In genomic region chr5:34417251-34418008, GRCm38 (mm10) we compare ENCODE assay signal across 25 mouse cellular contexts. TPM values are rescaled to one million over a fixed set of nuclear protein-coding genes. Genes with fewer than 3 reads are reported as not detected.
A peak's percentile ranks its signal among the peaks of the same experiment; 100 is the strongest.
DNase-seq lines count a peak whose midpoint lies in the region; ATAC-seq lines count a peak whose summit lies in the region.
"Had no signal": no experiment of that assay in that cellular context is flagged by ENCODE, and none has a peak within 500 bp of the region (broad histone marks: within the 10 kb centered on the region; RNA-seq: fewer than 3 reads in every experiment).

No protein-coding gene starts in this region.

- no peak for ATAC-seq in midbrain, embryonic 11.5 days (ENCODE audit: low FRiP score)
- no peak for ATAC-seq in midbrain, embryonic 16.5 days
- ATAC-seq: forebrain, embryonic 14.5 days; forebrain, postnatal 0 days had no signal

- no peaks in the 10 kb centered on the region for H3K27me3 ChIP-seq in heart, embryonic 10.5 days (ENCODE audit: insufficient read depth, poor library complexity, severe bottlenecking)
- H3K27me3 ChIP-seq in midbrain, embryonic 11.5 days (ENCODE audit: control insufficient read depth, insufficient read depth, low read length) = no peaks in the 10 kb centered on the region
- H3K27me3 ChIP-seq in midbrain, embryonic 16.5 days (ENCODE audit: control insufficient read depth, insufficient read depth, low read depth, low read length) = no peaks in the 10 kb centered on the region
- H3K27me3 ChIP-seq: CH12.LX; embryonic facial prominence, embryonic 12.5 days; embryonic facial prominence, embryonic 15.5 days; hindbrain, embryonic 12.5 days; hindbrain, embryonic 15.5 days had no signal

- H3K4me2 ChIP-seq in midbrain, embryonic 11.5 days = no peak overlapping the region
- no peak overlapping the region for H3K4me2 ChIP-seq in midbrain, embryonic 16.5 days (ENCODE audit: low read length)
- H3K4me2 ChIP-seq: embryonic facial prominence, embryonic 12.5 days; embryonic facial prominence, embryonic 15.5 days; heart, embryonic 11.5 days; hindbrain, embryonic 12.5 days; hindbrain, embryonic 15.5 days had no signal

- peaks cover 9% of the 10 kb centered on the region; the same call in 1 of the 2 replicates for H3K4me1 ChIP-seq in heart, embryonic 10.5 days
- no peaks in the 10 kb centered on the region for H3K4me1 ChIP-seq in midbrain, embryonic 11.5 days (ENCODE audit: control insufficient read depth, insufficient read depth, low read length)
- H3K4me1 ChIP-seq in midbrain, embryonic 16.5 days (ENCODE audit: control insufficient read depth, insufficient read depth, low read length) = no peaks in the 10 kb centered on the region
- H3K4me1 ChIP-seq: embryonic facial prominence, embryonic 12.5 days; embryonic facial prominence, embryonic 15.5 days; hindbrain, embryonic 12.5 days; hindbrain, embryonic 15.5 days had no signal

- no peak overlapping the region for H3K27ac ChIP-seq in heart, embryonic 10.5 days
- H3K27ac ChIP-seq in midbrain, embryonic 11.5 days (ENCODE audit: low read depth, low read length) = no peak overlapping the region
- H3K27ac ChIP-seq in midbrain, embryonic 16.5 days (ENCODE audit: low read length) = no peak overlapping the region
- H3K27ac ChIP-seq: embryonic facial prominence, embryonic 12.5 days; embryonic facial prominence, embryonic 15.5 days; gastrocnemius, adult 2 months; heart, adult 2 months; hindbrain, embryonic 12.5 days; hindbrain, embryonic 15.5 days had no signal

- H3K4me3 ChIP-seq in heart, embryonic 10.5 days = no peak overlapping the region
- H3K4me3 ChIP-seq in midbrain, embryonic 11.5 days (ENCODE audit: low read depth, low read length) = no peak overlapping the region
- H3K4me3 ChIP-seq in midbrain, embryonic 16.5 days (ENCODE audit: low read depth, low read length) = no peak overlapping the region
- H3K4me3 ChIP-seq: embryonic facial prominence, embryonic 12.5 days; embryonic facial prominence, embryonic 15.5 days; gastrocnemius, adult 2 months; heart, adult 2 months; hindbrain, embryonic 12.5 days; hindbrain, embryonic 15.5 days had no signal

- no peaks in the 10 kb centered on the region for H3K9me3 ChIP-seq in heart, embryonic 10.5 days
- H3K9me3 ChIP-seq in midbrain, embryonic 11.5 days (ENCODE audit: control insufficient read depth, low read length) = no peaks in the 10 kb centered on the region
- no peaks in the 10 kb centered on the region for H3K9me3 ChIP-seq in midbrain, embryonic 16.5 days (replicated peaks; ENCODE audit: control insufficient read depth, low read length, poor library complexity, severe bottlenecking)
- H3K9me3 ChIP-seq: embryonic facial prominence, embryonic 12.5 days; embryonic facial prominence, embryonic 15.5 days; G1E; hindbrain, embryonic 12.5 days; hindbrain, embryonic 15.5 days had no signal

- peak; percentile 12 for DNase-seq in heart, adult 11 months
- DNase-seq in heart, embryonic 10.5 days (ENCODE audit: low spot score) = no peak
- peak; percentile 43 for DNase-seq in kidney, adult 9 months
- DNase-seq in kidney, postnatal 25 days = no peak
- DNase-seq in midbrain, embryonic 11.5 days (ENCODE audit: low spot score, missing footprints) = peak; percentile 31
- DNase-seq in urinary bladder, postnatal 14 days (ENCODE audit: low spot score) = no peak
- DNase-seq: adrenal gland, adult 8-10 months; B cell, adult 2 months; cerebellum, adult 11 months; cerebellum, adult 2 months; cerebellum, adult 9-11 months; cerebellum, postnatal 25 days; forebrain, postnatal 0 days; gastrocnemius, adult 2 months; gastrocnemius, postnatal 14 days; heart, adult 2 months had no signal

- peaks cover 36% of the 10 kb centered on the region for H3K36me3 ChIP-seq in heart, embryonic 10.5 days
- peaks cover 8% of the 10 kb centered on the region for H3K36me3 ChIP-seq in midbrain, embryonic 11.5 days (ENCODE audit: control insufficient read depth, insufficient read depth, low read length)
- 0 out of 2 replicates have a peak, but pooled peaks cover 4% of the 10 kb centered on the region for H3K36me3 ChIP-seq in midbrain, embryonic 16.5 days (ENCODE audit: control insufficient read depth, insufficient read depth, low read length)

- WGBS in heart, embryonic 10.5 days = 86% methylated on average over 3 of the region's 3 CpGs
- WGBS in midbrain, embryonic 11.5 days = 96% methylated on average over 3 of the region's 3 CpGs
- WGBS in midbrain, embryonic 16.5 days = 97% methylated on average over 3 of the region's 3 CpGs

- H3K9ac ChIP-seq in midbrain, embryonic 11.5 days (ENCODE audit: low read length) = no peak overlapping the region
- no peak overlapping the region for H3K9ac ChIP-seq in midbrain, embryonic 16.5 days (ENCODE audit: low read depth, low read length)
- H3K9ac ChIP-seq: embryonic facial prominence, embryonic 12.5 days; embryonic facial prominence, embryonic 15.5 days; forebrain, postnatal 0 days; hindbrain, embryonic 12.5 days; hindbrain, embryonic 15.5 days had no signal

RNA-seq across cellular contexts. Expression of gene Fam193a, which starts 47.7 kb away (rescaled TPM):
- 7.6 and 11.4 TPM in 2 replicates for polyA plus RNA-seq in heart, embryonic 10.5 days (2016; fragmentation: Nextera tagmentation; extraction: Ambion mirVana)
- 14.4 and 15.3 TPM in 2 replicates for polyA plus RNA-seq in midbrain, embryonic 11.5 days (2014; fragmentation: Nextera tagmentation; extraction: Ambion mirVana)
- 14.1 and 15.8 TPM in 2 replicates for polyA plus RNA-seq in midbrain, embryonic 16.5 days (2015; fragmentation: Nextera tagmentation; extraction: Ambion mirVana)

Comparison
In these comparisons a context has a peak if more than half of its experiments do, and no peak if none do; other contexts are left out.
1. DNase-seq: peak in heart, adult 11 months (single experiment), kidney, adult 9 months (single experiment) and midbrain, embryonic 11.5 days (single experiment); none in heart, embryonic 10.5 days (single experiment), kidney, postnatal 25 days (0 of 2) and urinary bladder, postnatal 14 days (single experiment).